Mouse (Mus musculus) brain, embryonic 14.5 days (tissue): ENCODE measurements at regions not wholly inside any gene's neighbourhood (a gene's known extent, or its start where the extent isn't known, plus 50 kb on each side); places are given as distances from the start of the nearest gene placed in this dataset.

ENCODE experiments used
- CTCF ChIP-seq: fragments of 200-500 bp; IDR thresholded peaks from 2 replicates; pipeline ENCODE4 v1.5.1; 2012; ENCODE audit warnings: inconsistent platforms, mild to moderate bottlenecking, moderate library complexity, borderline replicate concordance; ENCODE audit not compliant: insufficient read depth, insufficient read length; ENCODE audit errors: extremely low read depth
- POLR2A ChIP-seq: fragments of 200-500 bp; IDR thresholded peaks from 2 replicates; pipeline ENCODE4 v1.6.1; 2012; ENCODE audit warnings: mild to moderate bottlenecking, inconsistent platforms, borderline replicate concordance; ENCODE audit not compliant: poor library complexity, insufficient read depth, insufficient read length, severe bottlenecking; ENCODE audit errors: extremely low read depth

- TF ChIP-seq CTCF (peak; percentile 88), POLR2A (no peak)
Observed at GRCm38 (mm10) chr4:148742549-148743413, 61.4 kb upstream of the Casz1 start.
